Mouse (Mus musculus) c-Kit-positive CD71-positive TER-119-negative erythroid progenitor cells, embryonic 14.5 days (primary cell): ENCODE results near the gene Lrfn3.

Experiments used
- DNase-seq: peaks from one replicate; pipeline ENCODE4 v3.0.0-alpha.2; 2013; ENCODE audit warnings: low read depth

The Lrfn3 gene

GRCm38 (mm10) chr7:30362652-30363343, at the start of gene Lrfn3:
Gene Lrfn3 (minus strand): TSS chr7:30362772.
- no peak for DNase-seq

- no peak for DNase-seq
Observed at GRCm38 (mm10) chr7:30411023-30411422, 48.5 kb upstream of the Lrfn3 start.

- no peak for DNase-seq
Observed at GRCm38 (mm10) chr7:30409789-30410188, 47.2 kb upstream of the Lrfn3 start.

DNA sequence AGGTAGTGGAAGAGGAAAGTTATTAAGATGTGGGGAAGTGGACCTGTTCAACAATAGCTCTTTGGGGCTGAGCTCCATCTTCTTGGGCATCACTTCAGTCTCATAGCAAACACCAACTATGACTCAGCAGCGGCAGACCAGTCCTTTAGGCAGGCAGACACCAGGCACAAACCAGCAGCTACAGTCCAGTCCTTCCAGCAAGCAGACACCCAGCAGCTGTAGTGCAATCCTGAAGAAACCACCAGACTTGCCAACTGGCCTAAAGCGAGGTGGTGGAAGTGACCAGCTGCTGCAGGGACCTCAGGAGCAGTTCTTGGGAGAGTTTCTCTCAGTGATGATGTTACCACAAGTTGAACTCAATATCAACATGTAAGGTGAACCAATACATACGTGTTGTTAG, 46.1 kb upstream of the Lrfn3 start:
- DNase-seq, result no peak

DNA sequence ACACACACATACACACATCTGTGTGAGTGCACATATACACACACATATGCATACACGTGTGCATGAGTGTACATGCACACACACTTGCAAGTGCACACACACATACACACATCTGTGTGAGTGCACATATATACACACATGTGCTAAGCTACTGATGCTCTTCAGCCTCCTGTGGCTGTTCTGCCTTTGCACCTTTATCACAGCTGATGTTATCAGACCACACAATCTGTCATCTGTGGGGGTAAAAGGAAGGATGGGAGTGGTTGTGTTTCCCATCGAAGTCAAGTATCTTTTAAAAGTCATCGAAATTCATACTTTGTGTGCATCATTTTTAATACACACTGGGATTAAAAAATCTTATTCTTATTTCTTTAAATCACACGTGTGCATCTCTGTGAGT, 39.8 kb upstream of the Lrfn3 start:
- no peak for DNase-seq

- no peak for DNase-seq
Observed at GRCm38 (mm10) chr7:30399671-30400070, 37.1 kb upstream of the Lrfn3 start.

DNA sequence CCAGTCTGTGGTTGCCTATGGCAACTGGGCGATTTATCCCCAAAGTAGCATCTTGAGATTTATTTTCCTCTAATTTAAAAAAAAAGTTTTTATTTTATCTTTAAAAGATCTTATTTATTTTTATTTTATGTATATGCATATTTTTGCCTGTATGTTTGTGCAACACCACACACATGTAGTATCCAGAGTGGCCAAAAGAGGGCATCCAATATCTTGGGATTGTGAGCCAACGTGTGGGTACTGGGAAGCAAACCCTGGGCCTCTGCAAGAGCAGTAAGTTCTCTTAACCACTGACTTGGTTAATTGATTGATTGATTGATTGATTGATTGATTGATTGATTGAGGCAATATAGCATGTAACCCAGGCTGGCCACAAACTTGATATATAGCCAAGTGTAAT, 32.3 kb upstream of the Lrfn3 start:
- DNase-seq, result no peak

GRCm38 (mm10) chr7:30394379-30394778, 31.8 kb upstream of the Lrfn3 start:
- no peak for DNase-seq

DNA sequence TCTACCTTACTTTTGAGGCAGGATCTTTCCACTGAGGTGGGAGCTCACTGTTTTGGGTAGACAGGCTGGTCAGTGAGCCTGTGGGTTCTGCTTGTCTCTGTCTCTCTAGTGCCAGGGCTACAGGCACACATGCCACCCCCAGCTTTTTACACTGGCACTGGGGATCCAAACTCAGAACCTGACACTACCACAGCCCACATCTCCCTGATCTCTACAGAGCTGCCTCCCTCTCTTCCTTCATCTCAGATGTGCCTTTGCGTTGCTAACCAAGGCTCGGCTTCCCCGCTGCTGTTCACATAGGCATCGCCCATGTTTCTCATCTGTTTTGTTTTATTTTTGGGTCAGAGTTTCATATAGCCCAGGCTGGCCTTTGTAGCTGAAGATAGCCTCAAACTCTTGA, 31.1 kb upstream of the Lrfn3 start:
- DNase-seq, result no peak

DNA sequence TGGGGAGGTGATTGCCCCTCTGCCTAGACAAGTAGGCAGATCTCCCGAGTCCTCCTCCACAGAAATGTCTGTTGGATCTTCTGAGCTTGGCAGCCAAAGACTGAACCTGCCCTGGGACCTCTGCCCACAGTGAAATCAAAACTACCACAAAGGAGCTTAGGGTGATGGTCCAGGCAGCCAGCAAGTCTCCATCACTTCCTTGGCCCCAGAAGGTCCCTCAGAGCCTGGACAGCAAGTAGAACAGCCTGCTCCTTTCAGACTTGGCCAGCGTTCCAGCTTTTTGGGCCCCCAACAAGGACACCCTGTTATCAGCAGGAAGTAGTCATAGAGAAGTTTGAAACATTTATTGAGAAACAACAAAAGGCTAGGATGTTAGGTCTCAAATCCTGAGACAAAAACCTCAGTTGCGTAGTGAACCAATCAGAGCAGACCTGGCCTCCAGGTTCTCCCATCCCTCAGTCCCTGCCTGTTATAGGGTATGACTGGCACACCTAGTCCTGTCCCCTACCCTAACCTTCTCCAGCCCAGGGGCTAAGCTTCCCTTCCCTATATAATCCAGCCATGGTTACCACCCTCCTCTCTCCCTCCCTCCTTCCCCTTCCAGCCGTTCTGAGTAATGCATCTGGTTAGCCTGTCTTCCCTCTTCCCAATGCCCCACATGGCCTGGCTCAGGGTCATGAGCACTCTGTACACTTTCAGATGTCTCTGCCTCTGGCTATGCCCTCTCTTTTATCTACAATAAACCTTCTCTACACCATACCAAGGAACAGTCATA, 30.4 kb upstream of the Lrfn3 start:
- no peak for DNase-seq

- DNase-seq, result no peak
Observed at GRCm38 (mm10) chr7:30384106-30384505, 21.5 kb upstream of the Lrfn3 start.

DNA sequence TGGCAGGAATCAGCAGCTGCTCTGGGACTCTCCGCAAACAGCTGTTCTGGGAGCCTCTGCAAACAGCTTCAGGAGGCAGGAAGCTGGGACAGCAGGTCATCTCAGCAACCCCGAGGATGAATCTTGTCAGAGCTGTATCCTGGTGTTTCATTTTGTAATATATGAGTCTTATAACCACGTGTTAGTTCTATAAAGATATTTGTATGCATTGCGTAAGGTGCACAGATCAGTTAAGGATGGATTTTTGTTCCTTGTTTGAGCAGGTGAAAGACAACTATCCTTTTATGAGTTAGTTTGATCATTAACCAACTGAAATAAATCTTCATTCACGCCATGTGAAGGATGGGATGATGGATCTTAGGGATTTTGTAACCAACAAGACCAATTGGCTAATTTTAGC, 17.5 kb upstream of the Lrfn3 start:
- DNase-seq, result no peak

- peak; percentile 86 for DNase-seq
Observed at GRCm38 (mm10) chr7:30373501-30373962, 11.0 kb upstream of the Lrfn3 start.

- DNase-seq, result no peak
Observed at GRCm38 (mm10) chr7:30367466-30367865, 4.9 kb upstream of the Lrfn3 start.

DNA sequence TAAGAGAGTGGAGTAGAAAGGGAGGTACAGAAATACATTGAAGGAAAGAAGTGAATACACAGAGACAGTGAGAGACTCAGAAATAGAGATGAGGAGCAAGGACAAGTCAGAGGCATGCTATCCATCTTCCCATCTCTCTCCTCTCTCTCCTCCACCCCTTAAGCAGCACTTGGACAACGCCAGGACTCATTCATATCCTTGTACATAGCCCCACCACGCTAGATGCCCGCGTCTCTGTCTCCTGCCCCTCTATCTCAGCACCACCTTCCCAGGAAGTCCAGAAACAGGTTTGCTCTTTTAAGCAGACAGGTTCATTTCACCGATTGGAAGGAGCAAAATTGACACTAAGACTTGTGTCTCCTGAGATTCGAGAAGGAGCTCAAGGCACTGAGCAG, 769 bp upstream of the Lrfn3 start:
- no peak for DNase-seq

GRCm38 (mm10) chr7:30360028-30360427, 2.5 kb downstream of the Lrfn3 start:
- no peak for DNase-seq

GRCm38 (mm10) chr7:30359276-30359865, 3.2 kb downstream of the Lrfn3 start:
- DNase-seq, result no peak

- no peak for DNase-seq
Observed at GRCm38 (mm10) chr7:30358378-30359186, 4.0 kb downstream of the Lrfn3 start.

- no peak for DNase-seq
Observed at GRCm38 (mm10) chr7:30354059-30354458, 8.5 kb downstream of the Lrfn3 start.

- peak; percentile 41 for DNase-seq
Observed at GRCm38 (mm10) chr7:30353279-30353822, 9.2 kb downstream of the Lrfn3 start.

- peak; percentile 37 for DNase-seq
Observed at GRCm38 (mm10) chr7:30347828-30348227, 14.7 kb downstream of the Lrfn3 start.
